Mouse (Mus musculus): ENCODE data around the gene Zfp831. TPM values are rescaled to one million over a fixed set of nuclear protein-coding genes. Genes with fewer than 3 reads are reported as not detected.

Zfp831 gene
- total and polyA plus RNA-seq, 3 experiments = 0.48 to 0.99 (median 0.59) TPM

GRCm38 (mm10) chr2:174595611-174596010 lies 47.7 kb upstream of the Zfp831 start:
- in situ Hi-C loops (cut with MboI; ENCODE audit: low pct_ligation_motif_present, low pct_unique_long_range_greater_than_20kb, low sequenced_read_pairs) (no loop called here), dilution Hi-C loops (cut with MboI; ENCODE audit: extremely low pct_ligation_motif_present, extremely low pct_unique_long_range_greater_than_20kb, low sequenced_read_pairs) (no loop called here)
- Histone ChIP-seq H3K36me3 (replicated peaks in 1 of 2; ENCODE audit: control insufficient read depth in 1 of 2, insufficient read depth in 1 of 2, low read length in 1 of 2) (no peaks in the 10 kb centered on the region), H3K9ac (ENCODE audit: insufficient read depth, low read depth) (no peak overlapping the region), H3K4me2 (ENCODE audit: insufficient read depth, low read depth, poor library complexity, severe bottlenecking) (no peak overlapping the region), H3K9me3 (replicated peaks; ENCODE audit: low read length) (no peaks in the 10 kb centered on the region), H3K4me1 (ENCODE audit: control insufficient read depth in 1 of 2, insufficient read depth in 2 of 2) (no peaks in the 10 kb centered on the region), H3K27me3 (replicated peaks) (no peaks in the 10 kb centered on the region), H3K79me2 (replicated peaks; ENCODE audit: control insufficient read depth, extremely low read depth, insufficient read depth, poor library complexity, severe bottlenecking) (no peaks in the 10 kb centered on the region), H3K27ac (ENCODE audit: insufficient read depth, low read depth) (no peak overlapping the region), H3K4me3 (replicated peaks in 1 of 3; ENCODE audit: low read depth in 2 of 3, low read length in 2 of 3, poor library complexity in 1 of 3) (no peak overlapping the region)
- no peak for DNase-seq (ENCODE audit: extremely low read depth)
- TF ChIP-seq ZNF384 (IDR thresholded peaks at IDR 0.05; ENCODE audit: low read depth, low read length) (no peak), JUN (IDR thresholded peaks at IDR 0.05; ENCODE audit: insufficient read depth, low read depth, low read length) (no peak), ELF1 (IDR thresholded peaks at IDR 0.05; ENCODE audit: low read depth, low read length) (no peak), ZKSCAN1 (IDR thresholded peaks at IDR 0.05; ENCODE audit: borderline replicate concordance, low read depth, low read length) (no peak), CHD2 (IDR thresholded peaks at IDR 0.05; ENCODE audit: low read length) (no peak), ZC3H11A (IDR thresholded peaks at IDR 0.05; ENCODE audit: low read depth, low read length) (no peak), ETS1 (conservative IDR thresholded peaks at IDR 0.05; ENCODE audit: low read depth, low read length) (no peak), HCFC1 (IDR thresholded peaks at IDR 0.05; ENCODE audit: low read depth, low read length) (no peak)

- Histone ChIP-seq H3K4me3 (replicated peaks in 1 of 3; ENCODE audit: low read depth in 2 of 3, low read length in 2 of 3, poor library complexity in 1 of 3) (no peak overlapping the region), H3K79me2 (replicated peaks; ENCODE audit: control insufficient read depth, extremely low read depth, insufficient read depth, poor library complexity, severe bottlenecking) (no peaks in the 10 kb centered on the region), H3K9ac (ENCODE audit: insufficient read depth, low read depth) (no peak overlapping the region), H3K36me3 (replicated peaks in 1 of 2; ENCODE audit: control insufficient read depth in 1 of 2, insufficient read depth in 1 of 2, low read length in 1 of 2) (no peaks in the 10 kb centered on the region), H3K4me2 (ENCODE audit: insufficient read depth, low read depth, poor library complexity, severe bottlenecking) (no peak overlapping the region), H3K27me3 (replicated peaks) (no peaks in the 10 kb centered on the region), H3K4me1 (ENCODE audit: control insufficient read depth in 1 of 2, insufficient read depth in 2 of 2) (no peaks in the 10 kb centered on the region), H3K9me3 (replicated peaks; ENCODE audit: low read length) (no peaks in the 10 kb centered on the region), H3K27ac (ENCODE audit: insufficient read depth, low read depth) (no peak overlapping the region)
- in situ Hi-C loops (cut with MboI; ENCODE audit: low pct_ligation_motif_present, low pct_unique_long_range_greater_than_20kb, low sequenced_read_pairs) (no loop called here), dilution Hi-C loops (cut with MboI; ENCODE audit: extremely low pct_ligation_motif_present, extremely low pct_unique_long_range_greater_than_20kb, low sequenced_read_pairs) (no loop called here)
- DNase-seq (ENCODE audit: extremely low read depth) = no peak
- TF ChIP-seq BHLHE40 (IDR thresholded peaks at IDR 0.05; ENCODE audit: low read depth, low read length) (0 out of 2 replicates have a peak, but pooled peaks have one; percentile 7), EP300 (IDR thresholded peaks at IDR 0.05; ENCODE audit: low read length) (no peak)
Measured at GRCm38 (mm10) chr2:174596457-174596856, 46.9 kb upstream of the Zfp831 start.

- no peak for TF ChIP-seq HCFC1 (IDR thresholded peaks at IDR 0.05; ENCODE audit: low read depth, low read length)
- peak; percentile 30; the same call in 1 of the 2 replicates for TF ChIP-seq ZNF384 (IDR thresholded peaks at IDR 0.05; ENCODE audit: low read depth, low read length)
- Histone ChIP-seq H3K27ac (ENCODE audit: insufficient read depth, low read depth) (no peak overlapping the region), H3K9me3 (replicated peaks; ENCODE audit: low read length) (no peaks in the 10 kb centered on the region), H3K27me3 (replicated peaks) (no peaks in the 10 kb centered on the region), H3K9ac (ENCODE audit: insufficient read depth, low read depth) (no peak overlapping the region), H3K36me3 (replicated peaks in 1 of 2; ENCODE audit: control insufficient read depth in 1 of 2, insufficient read depth in 1 of 2, low read length in 1 of 2) (no peaks in the 10 kb centered on the region), H3K4me3 (replicated peaks in 1 of 3; ENCODE audit: low read depth in 2 of 3, low read length in 2 of 3, poor library complexity in 1 of 3) (no peak overlapping the region), H3K79me2 (replicated peaks; ENCODE audit: control insufficient read depth, extremely low read depth, insufficient read depth, poor library complexity, severe bottlenecking) (no peaks in the 10 kb centered on the region), H3K4me2 (ENCODE audit: insufficient read depth, low read depth, poor library complexity, severe bottlenecking) (0 out of 2 replicates have a peak overlapping the region, but pooled peaks have one; percentile 35), H3K4me1 (ENCODE audit: control insufficient read depth in 1 of 2, insufficient read depth in 2 of 2) (peaks cover 8 to 15% of the 10 kb centered on the region in 2 experiments)
- dilution Hi-C loops (cut with MboI; ENCODE audit: extremely low pct_ligation_motif_present, extremely low pct_unique_long_range_greater_than_20kb, low sequenced_read_pairs) = no loop called here
- no peak for DNase-seq (ENCODE audit: extremely low read depth)
- in situ Hi-C loops (cut with MboI; ENCODE audit: low pct_ligation_motif_present, low pct_unique_long_range_greater_than_20kb, low sequenced_read_pairs) = no loop called here
Measured at GRCm38 (mm10) chr2:174598451-174598850, 44.9 kb upstream of the Zfp831 start.
